Mouse (Mus musculus): ENCODE data around the gene Lage3.

- TF ChIP-seq CTCF (IDR thresholded peaks at IDR 0.05; ENCODE audit: control insufficient read depth, insufficient read depth, insufficient read length) = no peak
- no peak for TF ChIP-seq CEBPB (IDR thresholded peaks at IDR 0.05; ENCODE audit: low read depth)
- TF ChIP-seq MYOD1 (IDR thresholded peaks at IDR 0.05; ENCODE audit: control insufficient read depth, insufficient read length, low read depth) = no peak
- no peak for TF ChIP-seq FOSL1 (IDR thresholded peaks at IDR 0.05; ENCODE audit: insufficient read depth, low read length, poor library complexity, severe bottlenecking)
- TF ChIP-seq MAX (IDR thresholded peaks at IDR 0.05) = no peak
Measured at GRCm38 (mm10) chrX:74400136-74400535, 46.7 kb upstream of the Lage3 start.
